ENCODE assay signal across 13 mouse cellular contexts in genomic region chr1:187125733-187126132, GRCm38 (mm10).
"Had no signal": no experiment of that assay in that cellular context is flagged by ENCODE, and none has a peak within 500 bp of the region (broad histone marks: within the 10 kb centered on the region; RNA-seq: fewer than 3 reads in every experiment).

No protein-coding gene starts in this region.

- H3K27me3 ChIP-seq: limb, embryonic 13.5 days; midbrain, embryonic 12.5 days; stomach, embryonic 15.5 days had no signal

- H3K9me3 ChIP-seq: limb, embryonic 13.5 days; midbrain, embryonic 12.5 days; stomach, embryonic 15.5 days had no signal

- H3K4me3 ChIP-seq: limb, embryonic 13.5 days; midbrain, embryonic 12.5 days; stomach, embryonic 15.5 days had no signal

- H3K4me1 ChIP-seq: limb, embryonic 13.5 days; midbrain, embryonic 12.5 days; stomach, embryonic 15.5 days had no signal

- H3K36me3 ChIP-seq: limb, embryonic 13.5 days; midbrain, embryonic 12.5 days; stomach, embryonic 15.5 days had no signal

- H3K9ac ChIP-seq: limb, embryonic 13.5 days; liver, embryonic 14.5 days; midbrain, embryonic 12.5 days; stomach, embryonic 15.5 days had no signal

- H3K4me2 ChIP-seq: limb, embryonic 13.5 days; midbrain, embryonic 12.5 days; stomach, embryonic 15.5 days had no signal

- H3K27ac ChIP-seq: kidney, postnatal 0 days; limb, embryonic 13.5 days; liver, embryonic 14.5 days; midbrain, embryonic 12.5 days; stomach, embryonic 15.5 days had no signal

- DNase-seq: kidney, adult 11 months; kidney, adult 9 months; kidney, postnatal 36 days; layer of hippocampus, adult 9-11 months; layer of hippocampus, postnatal 36 days; lung, adult 18-20 months; thymus, adult 18-20 months; thymus, postnatal 25 days had no signal
